Mouse (Mus musculus): ENCODE measurements at regions not wholly inside any gene's neighbourhood (a gene's known extent, or its start where the extent isn't known, plus 50 kb on each side); places are given as distances from the start of the nearest gene placed in this dataset.

DNA sequence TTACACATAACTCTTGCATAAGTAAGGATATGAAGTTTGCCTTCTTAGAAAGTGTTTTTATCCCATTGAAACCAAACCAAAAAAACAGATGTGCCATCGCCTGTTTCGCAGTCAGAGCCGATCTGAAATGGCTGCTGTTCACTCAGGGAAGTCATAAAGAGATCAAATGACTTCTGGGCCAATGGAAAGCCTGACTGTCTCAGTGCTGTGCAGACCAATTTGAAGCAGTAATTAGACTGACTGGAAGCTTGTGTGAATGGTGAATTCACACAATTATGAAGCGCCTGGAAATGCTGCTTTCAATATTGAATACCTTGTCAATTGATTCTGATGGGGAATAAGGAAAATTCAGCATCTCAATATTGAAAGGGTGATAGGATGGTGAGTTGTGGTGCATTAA, 254.0 kb upstream of the Plscr5 start:
- TF ChIP-seq USF1 (IDR thresholded peaks at IDR 0.05; ENCODE audit: low read depth) (no peak), E2F4 (IDR thresholded peaks at IDR 0.05; ENCODE audit: insufficient read depth) (no peak), POLR2A (IDR thresholded peaks at IDR 0.05; ENCODE audit: insufficient read length, low read depth) (no peak), MYOD1 (IDR thresholded peaks at IDR 0.05; ENCODE audit: control insufficient read depth in 1 of 3, insufficient read length in 2 of 3, low read depth in 2 of 3) (no peak), SRF (IDR thresholded peaks at IDR 0.05; ENCODE audit: control insufficient read depth, insufficient read length, low read depth) (no peak), MYOG (IDR thresholded peaks at IDR 0.05; ENCODE audit: control insufficient read depth in 1 of 3, insufficient read depth in 1 of 3, insufficient read length in 2 of 3, low read depth in 2 of 3) (no peak), POLR2AphosphoS2 (IDR thresholded peaks at IDR 0.05; ENCODE audit: insufficient read length, low read depth) (no peak), TCF3 (IDR thresholded peaks at IDR 0.05; ENCODE audit: insufficient read length, low read depth) (no peak)
